Mouse (Mus musculus) kidney, postnatal 4 days (tissue): ENCODE data around the gene Cln5.

Experiments
- DNase-seq, 2 experiments: peaks; one replicate each; pipeline ENCODE4 v3.0.0; 2021; ENCODE audit warnings: mixed read lengths in 2 of 2

Gene Cln5

GRCm38 (mm10) chr14:103112606-103113363, 42.8 kb downstream of the Cln5 start:
- DNase-seq, result no peak

GRCm38 (mm10) chr14:103114994-103115670, 45.1 kb downstream of the Cln5 start:
- DNase-seq, result no peak

GRCm38 (mm10) chr14:103125756-103126155, 55.7 kb downstream of the Cln5 start:
- no peak for DNase-seq
